Comparison of ENCODE assay signal across 21 mouse cellular contexts in the genomic region with DNA sequence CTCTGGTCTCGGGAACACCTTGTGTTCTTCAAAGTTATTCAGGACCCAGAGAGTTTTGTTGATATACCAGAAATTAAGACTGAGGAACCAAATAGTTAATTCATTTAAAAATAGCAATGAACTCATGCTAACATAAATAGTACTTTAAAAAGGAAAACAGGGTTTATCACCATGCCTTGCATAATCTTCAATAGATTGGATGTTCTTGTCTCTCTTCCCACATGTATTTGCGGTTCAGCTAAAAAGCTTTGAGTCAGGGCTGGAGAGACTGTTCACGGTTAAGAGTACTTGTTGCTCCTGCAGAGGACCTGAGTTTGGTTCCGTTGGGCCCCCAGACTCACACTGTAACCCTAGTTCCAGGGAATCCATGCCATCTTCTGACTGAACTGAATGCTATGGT.
"Had no signal": no experiment of that assay in that cellular context is flagged by ENCODE, and none has a peak within 500 bp of the region (broad histone marks: within the 10 kb centered on the region; RNA-seq: fewer than 3 reads in every experiment).

No protein-coding gene starts in this region.

- H3K27me3 ChIP-seq: kidney, embryonic 15.5 days; limb, embryonic 12.5 days; limb, embryonic 15.5 days; lung, embryonic 15.5 days; midbrain, embryonic 12.5 days; midbrain, embryonic 15.5 days; neural tube, embryonic 12.5 days; neural tube, embryonic 15.5 days; stomach, embryonic 15.5 days had no signal

- DNase-seq: kidney, adult 8-10 months; kidney, postnatal 10 days; kidney, postnatal 36 days; layer of hippocampus, postnatal 36 days; lung, adult 18-20 months; lung, postnatal 10 days; lung, postnatal 36 days; right cerebral cortex, postnatal 25 days; spleen, adult 18-20 months; thymus, postnatal 25 days had no signal

- H3K4me3 ChIP-seq: kidney, embryonic 15.5 days; left cerebral cortex, adult 2 months; limb, embryonic 12.5 days; limb, embryonic 15.5 days; lung, embryonic 15.5 days; midbrain, embryonic 12.5 days; midbrain, embryonic 15.5 days; neural tube, embryonic 12.5 days; neural tube, embryonic 15.5 days; stomach, embryonic 15.5 days had no signal

- ATAC-seq: midbrain, embryonic 15.5 days had no signal

- H3K9me3 ChIP-seq: kidney, embryonic 15.5 days; limb, embryonic 12.5 days; limb, embryonic 15.5 days; lung, embryonic 15.5 days; midbrain, embryonic 12.5 days; midbrain, embryonic 15.5 days; neural tube, embryonic 12.5 days; neural tube, embryonic 15.5 days; stomach, embryonic 15.5 days had no signal

- H3K4me1 ChIP-seq: midbrain, embryonic 12.5 days; midbrain, embryonic 15.5 days; neural tube, embryonic 12.5 days; neural tube, embryonic 15.5 days; stomach, embryonic 15.5 days had no signal

- H3K36me3 ChIP-seq: kidney, embryonic 15.5 days; limb, embryonic 12.5 days; limb, embryonic 15.5 days; lung, embryonic 15.5 days; midbrain, embryonic 12.5 days; midbrain, embryonic 15.5 days; neural tube, embryonic 12.5 days; neural tube, embryonic 15.5 days; stomach, embryonic 15.5 days had no signal

- H3K9ac ChIP-seq: kidney, embryonic 15.5 days; limb, embryonic 12.5 days; limb, embryonic 15.5 days; liver, embryonic 14.5 days; lung, embryonic 15.5 days; midbrain, embryonic 12.5 days; midbrain, embryonic 15.5 days; neural tube, embryonic 12.5 days; neural tube, embryonic 15.5 days; stomach, embryonic 15.5 days had no signal

- H3K4me2 ChIP-seq: kidney, embryonic 15.5 days; limb, embryonic 12.5 days; limb, embryonic 15.5 days; lung, embryonic 15.5 days; midbrain, embryonic 12.5 days; midbrain, embryonic 15.5 days; neural tube, embryonic 12.5 days; neural tube, embryonic 15.5 days; stomach, embryonic 15.5 days had no signal

- H3K27ac ChIP-seq: kidney, embryonic 15.5 days; left cerebral cortex, adult 2 months; limb, embryonic 12.5 days; limb, embryonic 15.5 days; liver, embryonic 14.5 days; lung, embryonic 15.5 days; midbrain, embryonic 12.5 days; midbrain, embryonic 15.5 days; neural tube, embryonic 12.5 days; neural tube, embryonic 15.5 days; stomach, embryonic 15.5 days had no signal
